Mouse (Mus musculus): Measurements from ENCODE around the gene Aff3.

Aff3 gene

DNA sequence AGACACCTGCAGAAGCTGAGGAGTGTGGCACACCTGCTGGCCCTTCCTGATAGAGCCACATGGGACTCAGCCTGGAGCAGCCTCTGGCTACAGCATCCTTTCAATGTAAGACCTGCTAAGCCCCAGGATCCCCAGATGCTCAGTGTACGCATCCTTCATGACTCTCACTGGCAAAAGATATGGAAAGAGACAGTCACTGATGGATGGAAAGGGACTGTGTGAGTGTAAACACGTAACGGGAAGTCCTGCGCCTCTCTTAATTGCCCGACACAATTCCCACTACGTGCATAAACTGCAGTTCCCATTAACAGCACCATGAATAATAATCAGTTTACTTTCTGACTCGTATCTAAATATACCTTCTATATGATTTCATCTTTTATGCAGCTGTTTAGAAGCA is 275.2 kb downstream of the Aff3 start:
- no peak for DNase-seq (ENCODE audit: low spot score)

GRCm38 (mm10) chr1:38388466-38388865 is 276.3 kb downstream of the Aff3 start:
- peak; percentile 26 for DNase-seq (ENCODE audit: low spot score)

- DNase-seq (ENCODE audit: low spot score) = no peak
These were observed 277.3 kb downstream of the Aff3 start for GRCm38 (mm10) chr1:38387438-38387837.

DNA sequence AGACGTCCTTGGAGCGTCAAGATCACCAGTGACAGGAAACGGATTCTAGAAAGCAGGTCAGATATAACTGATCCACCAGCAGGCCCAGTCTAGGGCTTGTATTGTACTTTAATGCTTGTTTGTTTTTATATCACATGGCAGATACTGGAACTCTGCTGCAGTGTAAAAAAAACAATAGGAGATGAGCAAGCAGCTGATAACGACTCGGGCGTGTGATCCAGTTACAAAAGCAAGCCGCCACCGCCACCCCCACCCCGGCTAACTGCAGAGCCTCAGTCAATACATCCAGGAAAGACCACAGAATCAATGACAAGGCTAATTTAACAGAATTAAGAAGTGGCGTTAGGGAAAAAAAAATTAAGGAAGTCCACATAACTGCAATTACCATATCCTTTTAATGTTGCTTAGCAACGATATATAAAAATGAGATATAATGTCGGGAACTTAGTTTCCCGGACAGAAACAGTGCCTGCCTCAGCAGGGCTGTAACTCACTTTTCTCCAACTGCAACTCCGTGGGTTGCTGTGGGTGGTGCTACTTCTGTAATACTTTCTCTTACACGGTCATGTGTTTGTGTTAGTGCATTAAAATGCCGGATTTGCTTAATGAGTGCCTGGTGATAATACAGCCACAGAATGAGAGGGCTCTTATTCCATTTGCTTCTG is 280.2 kb downstream of the Aff3 start:
- no peak for DNase-seq (ENCODE audit: low spot score)

DNA sequence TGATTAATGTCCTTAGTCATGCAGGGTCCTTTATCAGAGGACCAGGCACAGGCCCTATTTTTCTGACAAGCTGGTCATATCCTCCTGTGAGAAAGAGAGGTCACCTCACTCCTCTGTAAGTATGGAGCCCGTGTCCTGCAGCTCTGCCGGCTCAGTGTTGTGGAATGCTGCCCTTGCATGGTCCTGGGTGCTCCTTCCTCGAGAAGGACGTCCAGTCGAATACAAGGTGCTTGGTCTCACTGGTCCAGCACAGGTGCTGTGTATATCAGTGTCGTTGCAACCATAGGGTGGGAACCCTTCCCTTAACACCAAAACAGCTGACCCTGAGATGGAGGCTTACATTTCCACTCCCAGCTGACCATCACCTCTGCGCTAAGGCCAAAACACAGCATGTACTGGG is 280.7 kb downstream of the Aff3 start:
- no peak for DNase-seq (ENCODE audit: low spot score)

- DNase-seq (ENCODE audit: low spot score) = no peak
These were observed 282.1 kb downstream of the Aff3 start for GRCm38 (mm10) chr1:38382683-38383082.

GRCm38 (mm10) chr1:38377930-38378329 is 286.8 kb downstream of the Aff3 start:
- no peak for DNase-seq (ENCODE audit: low spot score)

DNA sequence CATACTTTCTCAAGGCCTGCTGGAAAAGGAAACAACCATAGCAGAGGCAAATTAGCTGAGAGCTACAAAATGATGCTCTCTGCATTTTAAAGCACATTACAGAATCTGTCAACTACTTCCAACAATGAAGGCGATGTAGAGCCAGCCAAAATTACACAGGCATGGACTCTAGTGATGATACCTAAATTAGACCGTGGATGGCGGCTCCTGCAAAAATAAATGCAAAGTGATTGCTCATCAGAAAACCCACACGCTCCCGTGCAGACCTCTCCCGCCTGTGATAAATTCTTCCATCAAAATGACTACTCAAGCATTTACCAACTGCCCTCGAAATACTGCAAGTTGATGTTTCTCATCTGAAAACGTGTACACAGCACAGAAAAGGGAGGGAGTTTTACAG is 295.6 kb downstream of the Aff3 start:
- DNase-seq (ENCODE audit: low spot score) = no peak

DNA sequence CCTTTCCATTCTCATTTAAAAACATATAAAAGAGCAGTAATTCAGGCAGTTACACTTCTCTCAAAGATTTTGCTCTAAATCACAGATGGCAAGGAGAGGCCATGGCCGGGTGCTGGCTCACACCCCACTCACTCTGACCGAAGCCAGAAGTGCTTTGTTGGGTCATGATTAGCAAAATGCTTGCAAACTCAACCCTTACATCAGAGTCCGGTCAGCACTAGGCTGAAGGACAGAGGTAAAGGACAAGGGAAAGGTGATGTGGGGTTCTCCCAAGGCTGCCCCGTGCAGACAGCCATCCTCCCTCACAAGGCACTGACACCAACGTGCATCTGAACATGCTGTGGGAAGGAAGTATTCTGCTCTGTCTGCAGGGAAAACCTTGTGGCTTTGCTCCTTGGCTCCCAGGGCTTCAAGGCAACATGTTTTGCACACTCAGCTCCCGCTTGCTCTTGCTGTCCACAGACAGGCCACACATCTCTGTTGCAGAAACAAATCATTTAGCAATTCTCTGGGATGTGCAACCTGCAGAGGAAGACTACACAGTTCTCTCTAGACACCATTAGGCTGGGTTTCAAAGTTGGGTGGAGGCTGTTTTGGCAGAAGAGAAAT is 296.6 kb downstream of the Aff3 start:
- peak; percentile 19 for DNase-seq (ENCODE audit: low spot score)

DNA sequence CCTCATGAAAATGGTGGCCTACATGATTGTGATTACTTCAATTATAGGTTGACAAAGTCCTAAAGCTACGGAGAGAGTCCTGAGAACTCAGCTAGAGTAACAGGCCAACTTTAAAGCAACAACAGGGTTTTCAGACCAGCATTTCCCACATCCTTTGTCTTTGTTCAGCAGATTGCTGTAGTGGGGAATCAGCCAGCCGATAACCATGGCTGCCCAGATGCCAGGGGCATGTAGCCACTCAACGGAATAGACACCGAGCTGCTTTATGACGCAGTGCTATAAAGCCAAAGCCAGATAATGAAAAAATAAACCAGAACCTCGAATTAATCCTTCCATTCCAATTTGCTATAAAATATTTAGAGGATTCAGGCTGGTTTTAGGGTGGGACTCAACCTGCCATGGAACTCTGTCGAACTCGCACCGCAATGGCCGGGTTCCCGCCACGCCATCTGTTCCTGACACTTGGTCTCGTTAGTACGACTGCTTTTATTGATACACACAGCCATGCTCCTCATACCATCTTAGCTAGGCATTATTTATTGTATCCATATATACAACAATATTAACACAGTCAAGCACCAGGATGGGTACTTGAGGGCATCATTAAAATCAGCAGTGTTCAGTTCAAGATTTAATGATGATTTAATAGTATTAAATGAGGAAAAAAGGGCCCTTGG is 297.2 kb downstream of the Aff3 start:
- DNase-seq (ENCODE audit: low spot score) = no peak

GRCm38 (mm10) chr1:38363856-38364255 is 300.9 kb downstream of the Aff3 start:
- DNase-seq (ENCODE audit: low spot score) = no peak

DNA sequence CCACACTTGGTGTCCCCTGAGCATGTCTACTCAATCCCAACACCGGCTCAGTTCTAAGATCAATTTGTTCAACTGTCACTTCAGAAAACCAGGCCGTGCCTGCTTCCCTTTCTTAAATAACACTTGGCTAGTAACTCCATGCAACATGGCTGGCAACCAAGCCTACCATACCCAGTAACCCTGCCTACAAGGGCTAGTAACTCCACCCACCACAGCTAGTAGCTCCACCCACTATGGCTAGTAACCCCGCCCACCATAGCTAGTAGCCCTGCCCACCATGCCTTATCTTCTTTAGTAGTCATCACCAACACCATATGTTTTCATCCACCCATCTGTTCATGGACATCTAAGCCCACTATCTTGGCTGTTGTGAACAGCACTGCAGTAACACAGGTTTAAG is 302.5 kb downstream of the Aff3 start:
- no peak for DNase-seq (ENCODE audit: low spot score)

- peak; percentile 19 for DNase-seq (ENCODE audit: low spot score)
These were observed 305.9 kb downstream of the Aff3 start for GRCm38 (mm10) chr1:38358797-38359349.

DNA sequence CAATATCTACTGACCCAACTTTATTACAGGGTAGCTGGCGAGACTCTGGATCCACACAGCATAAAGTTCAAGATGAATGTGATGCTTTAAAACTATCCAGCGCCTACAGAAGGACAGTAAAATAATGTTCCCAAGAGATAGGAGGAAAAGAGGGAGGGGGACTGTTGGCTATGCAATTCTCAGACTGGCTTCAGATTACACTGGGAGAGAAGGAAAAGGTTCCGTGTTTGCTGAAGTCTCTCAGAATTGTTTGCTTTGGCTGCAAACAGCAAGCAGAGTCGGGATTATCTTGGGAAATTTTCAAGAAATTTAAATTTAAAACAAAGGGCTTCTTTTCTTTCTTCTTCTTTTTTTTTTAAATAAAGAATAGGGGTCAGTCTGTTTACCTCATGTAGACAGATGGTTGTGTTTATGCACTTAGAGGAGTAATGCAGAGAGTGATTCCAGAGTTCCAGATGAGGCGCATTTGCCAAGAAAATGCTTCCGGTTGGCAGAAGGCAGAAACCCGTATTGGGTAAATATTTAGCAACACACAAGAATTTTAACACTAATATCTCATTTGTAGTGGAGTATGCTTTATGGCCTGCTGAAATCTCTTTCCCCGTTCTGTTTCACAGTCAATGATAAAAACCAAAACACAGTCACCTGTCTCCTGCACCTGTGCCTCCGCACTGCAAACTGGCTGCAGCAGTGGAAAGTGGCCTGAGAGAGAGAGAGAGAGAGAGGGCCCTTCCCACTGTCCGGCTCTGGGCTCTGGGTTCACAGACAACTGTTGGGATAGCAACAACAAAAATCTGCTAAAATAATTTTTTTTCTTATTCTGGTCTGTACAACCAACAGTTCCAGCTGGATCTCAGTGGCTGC is 306.6 kb downstream of the Aff3 start:
- peak; percentile 50 for DNase-seq (ENCODE audit: low spot score)

- DNase-seq (ENCODE audit: low spot score) = no peak
These were observed 310.2 kb downstream of the Aff3 start for GRCm38 (mm10) chr1:38354585-38354984.

DNA sequence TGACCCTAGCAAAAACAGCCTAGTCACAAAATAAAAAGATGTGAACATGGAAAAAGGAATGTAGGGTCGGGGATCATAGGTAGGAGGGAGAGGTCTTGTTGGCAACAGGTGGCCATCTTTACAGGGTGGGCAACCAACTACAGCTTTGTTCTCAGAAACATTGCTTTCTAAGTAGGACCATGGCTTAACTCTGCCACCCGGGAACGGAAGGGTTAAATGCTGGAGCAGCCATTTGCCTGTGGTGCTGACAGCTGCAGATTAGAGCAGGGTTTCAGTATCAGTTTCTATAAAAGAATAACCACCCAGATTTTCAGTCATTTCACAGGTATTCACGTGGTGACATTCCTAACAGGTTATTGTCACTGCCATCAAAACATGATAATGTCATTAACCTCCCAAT is 317.4 kb downstream of the Aff3 start:
- DNase-seq (ENCODE audit: low spot score) = no peak

- DNase-seq (ENCODE audit: low spot score) = no peak
These were observed 330.5 kb downstream of the Aff3 start for GRCm38 (mm10) chr1:38334206-38334605.

DNA sequence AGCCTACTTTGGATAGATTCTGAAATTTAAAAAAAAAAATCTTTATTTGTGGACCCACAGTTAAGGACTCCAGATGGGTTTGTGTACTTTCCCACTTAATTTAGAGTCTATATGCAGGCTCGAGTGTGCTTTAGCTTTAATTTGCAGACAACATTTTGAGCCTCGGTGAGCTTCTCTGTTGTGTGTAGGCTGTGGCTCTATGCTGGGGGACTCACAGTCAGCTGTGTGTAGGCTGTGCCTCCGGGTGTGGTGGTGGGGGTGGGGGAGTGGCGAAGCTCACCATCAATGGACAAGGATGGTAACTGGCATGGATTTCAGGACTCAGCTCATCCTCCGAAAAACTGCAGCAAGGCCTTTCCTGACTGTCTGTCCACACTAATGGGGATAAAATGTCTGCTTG is 331.8 kb downstream of the Aff3 start:
- DNase-seq (ENCODE audit: low spot score) = no peak

- no peak for DNase-seq (ENCODE audit: low spot score)
These were observed 340.5 kb downstream of the Aff3 start for GRCm38 (mm10) chr1:38324206-38324605.

GRCm38 (mm10) chr1:38321861-38322260 is 342.9 kb downstream of the Aff3 start:
- no peak for DNase-seq (ENCODE audit: low spot score)

GRCm38 (mm10) chr1:38320971-38321305 is 343.8 kb downstream of the Aff3 start:
- DNase-seq (ENCODE audit: low spot score) = no peak

Measured in urinary bladder, postnatal 14 days (tissue).